Mouse (Mus musculus) thymus, postnatal 25 days (tissue): ENCODE data around the gene Tagln3.

Experiments used
- DNase-seq: peaks from one replicate; pipeline ENCODE4 v3.0.0; 2022

Tagln3 gene

GRCm38 (mm10) chr16:45718296-45718695, 6.1 kb downstream of the Tagln3 start:
- DNase-seq: no peak

GRCm38 (mm10) chr16:45714489-45715150, 9.8 kb downstream of the Tagln3 start:
- no peak for DNase-seq

- no peak for DNase-seq
Measured at GRCm38 (mm10) chr16:45713878-45714277, 10.5 kb downstream of the Tagln3 start.

DNA sequence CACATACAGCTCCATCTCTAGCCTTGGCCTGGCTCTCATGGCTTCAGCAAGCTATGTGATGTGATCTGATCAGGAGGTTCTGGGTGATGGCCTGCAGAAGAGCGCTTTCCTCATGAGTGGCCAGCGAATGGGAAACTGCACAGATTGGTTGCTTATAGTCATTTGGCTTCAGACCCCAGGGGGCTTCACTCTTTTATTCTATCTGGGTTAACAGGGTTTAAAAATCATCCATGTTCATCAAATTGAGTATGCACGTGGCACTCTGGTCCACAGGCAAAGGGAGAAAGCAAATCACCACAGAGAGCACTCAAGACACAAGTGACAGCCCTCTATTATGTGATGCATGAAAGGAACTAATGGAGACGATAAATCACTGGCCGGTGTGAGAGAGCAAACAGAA, 11.1 kb downstream of the Tagln3 start:
- DNase-seq: no peak

GRCm38 (mm10) chr16:45711263-45711662, 13.1 kb downstream of the Tagln3 start:
- no peak for DNase-seq

DNA sequence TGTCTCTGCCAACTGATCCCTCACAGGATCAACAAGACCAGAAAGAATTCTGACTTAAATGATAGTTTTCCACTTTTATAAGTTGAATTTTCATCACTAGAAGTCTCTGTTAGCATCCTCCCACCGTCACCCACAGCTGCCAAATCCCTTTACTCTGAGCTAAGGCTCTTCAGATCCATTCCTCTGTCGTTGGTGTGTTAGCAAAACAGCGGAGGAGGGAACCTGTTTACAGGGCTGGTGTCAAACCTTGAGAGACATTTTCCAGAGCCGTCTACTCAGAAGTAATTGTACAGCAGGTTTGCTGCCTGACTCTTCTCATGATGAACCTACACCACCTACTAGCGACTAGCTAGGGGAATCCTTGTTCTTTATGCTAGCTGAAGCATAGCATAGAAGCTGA, 25.1 kb downstream of the Tagln3 start:
- DNase-seq: no peak

- no peak for DNase-seq
Measured at GRCm38 (mm10) chr16:45697996-45698395, 26.4 kb downstream of the Tagln3 start.

GRCm38 (mm10) chr16:45695445-45696160, 28.8 kb downstream of the Tagln3 start:
- DNase-seq: no peak

- DNase-seq: no peak
Measured at GRCm38 (mm10) chr16:45693558-45693957, 30.9 kb downstream of the Tagln3 start, which contains the start of gene Tmprss7. TSS of gene Tmprss7 (minus strand) at chr16:45693658.

DNA sequence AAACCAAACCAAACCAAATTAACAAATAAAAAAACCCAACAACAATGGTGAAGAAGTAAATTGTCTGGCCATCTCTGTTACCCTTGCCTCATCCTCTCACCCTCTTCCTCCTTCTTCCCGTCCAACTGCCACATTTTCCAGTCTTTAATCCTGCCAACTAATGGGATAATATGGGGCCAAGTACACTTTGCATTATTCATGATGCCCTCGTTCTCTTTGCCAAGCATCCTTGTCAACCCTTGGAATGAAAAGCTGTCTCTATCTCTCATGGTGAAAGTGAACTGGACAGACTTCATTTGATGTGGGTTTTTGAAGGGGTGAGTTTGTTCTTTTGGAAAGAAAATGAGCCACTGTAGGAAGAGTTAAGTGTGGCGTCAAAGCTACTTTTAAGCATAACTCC, 31.6 kb downstream of the Tagln3 start:
- no peak for DNase-seq

DNA sequence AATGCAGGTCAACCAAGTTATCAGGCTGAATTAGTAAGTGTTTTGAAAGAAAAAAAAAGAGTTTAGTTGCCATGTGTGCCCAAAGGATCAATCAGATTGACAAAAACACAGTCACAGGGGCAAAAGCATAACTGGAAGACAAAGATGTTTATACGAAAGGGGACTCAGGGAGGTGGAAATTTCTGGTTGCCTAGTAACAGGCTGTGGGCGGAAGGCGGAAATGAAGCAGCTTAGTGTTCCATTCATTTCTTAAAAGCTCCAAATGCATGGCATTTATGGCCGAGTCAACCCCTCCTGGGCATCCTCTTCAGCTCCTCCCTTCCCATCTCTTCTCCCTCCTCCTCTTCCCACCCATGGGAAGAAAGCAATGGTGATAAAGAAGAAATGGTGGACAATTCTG, 34.2 kb downstream of the Tagln3 start:
- no peak for DNase-seq

- DNase-seq: no peak
Measured at GRCm38 (mm10) chr16:45686833-45687232, 37.6 kb downstream of the Tagln3 start.

GRCm38 (mm10) chr16:45685295-45685694, 39.1 kb downstream of the Tagln3 start:
- no peak for DNase-seq

DNA sequence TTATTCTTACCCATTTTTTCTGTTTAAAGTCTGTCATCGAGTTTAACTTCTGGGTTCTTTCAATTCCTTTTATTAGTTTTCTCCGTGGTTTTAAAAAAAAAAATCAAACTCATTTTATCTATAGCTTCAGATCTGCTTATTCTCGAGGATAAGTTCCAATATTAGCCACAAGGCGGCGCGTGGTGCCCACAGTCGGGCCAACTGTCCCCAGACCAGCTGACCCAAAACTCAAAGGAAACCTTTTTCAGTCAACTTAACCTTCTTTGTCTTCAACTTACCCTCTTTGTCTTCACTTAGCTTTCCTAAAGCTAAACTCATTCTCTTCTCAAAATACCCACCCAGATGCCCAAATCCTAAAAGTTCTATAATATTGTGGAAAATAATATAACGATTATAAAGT, 39.6 kb downstream of the Tagln3 start:
- DNase-seq: peak; percentile 11

- DNase-seq: no peak
Measured at GRCm38 (mm10) chr16:45676462-45676861, 47.9 kb downstream of the Tagln3 start.

- DNase-seq: no peak
Measured at GRCm38 (mm10) chr16:45670005-45670404, 54.4 kb downstream of the Tagln3 start.

- DNase-seq: no peak
Measured at GRCm38 (mm10) chr16:45668178-45668577, 56.2 kb downstream of the Tagln3 start.

DNA sequence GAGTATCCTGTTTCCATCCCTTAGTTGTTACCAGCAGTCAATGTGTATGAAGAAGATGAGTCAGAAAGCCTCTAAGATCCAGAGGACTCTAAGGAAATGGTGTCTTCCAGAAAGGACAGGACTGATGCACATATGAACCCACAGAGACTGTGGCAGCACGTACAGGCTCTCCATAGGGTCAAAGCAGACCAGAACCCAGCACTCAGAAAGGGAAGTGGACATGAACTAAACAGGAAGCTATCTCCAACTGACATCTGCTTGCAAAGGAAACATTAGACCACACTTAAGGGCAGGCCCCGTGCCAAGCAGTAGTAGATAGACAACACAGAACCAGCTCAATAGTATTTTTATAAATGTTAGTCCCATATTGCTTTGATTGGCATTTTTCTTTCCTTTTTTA, 58.3 kb downstream of the Tagln3 start:
- DNase-seq: peak; percentile 8

GRCm38 (mm10) chr16:45662381-45662780, 62.0 kb downstream of the Tagln3 start:
- no peak for DNase-seq
